Comparison of ENCODE assay signal across 12 mouse cellular contexts in genomic region chrX:57692506-57692905, GRCm38 (mm10).
DNase-seq lines count a peak whose midpoint lies in the region; ATAC-seq and TF ChIP-seq lines count a peak whose summit lies in the region.
"Had no signal": no experiment of that assay in that cellular context is flagged by ENCODE, and none has a peak within 500 bp of the region (broad histone marks: within the 10 kb centered on the region; RNA-seq: fewer than 3 reads in every experiment).

No protein-coding gene starts in this region.

- DNase-seq in urinary bladder, postnatal 14 days (ENCODE audit: low spot score): peak; percentile 2
- no peak for DNase-seq in urinary bladder, postnatal 10 days (ENCODE audit: low spot score)
- DNase-seq in forebrain, embryonic 11.5 days (ENCODE audit: low spot score): no peak
- DNase-seq in lung, adult 18-20 months: no peak
- DNase-seq in cerebellum, adult 2 months: no peak
- no peak for DNase-seq in adipocyte (ENCODE audit: low spot score)
- DNase-seq in heart, adult 9 months (ENCODE audit: low spot score in 2 of 2): no peak

- no peak overlapping the region for H3K9ac ChIP-seq in forebrain, embryonic 11.5 days (ENCODE audit: low read length)
- H3K9ac ChIP-seq in hindbrain, embryonic 16.5 days (ENCODE audit: low read depth, low read length): no peak overlapping the region
- H3K9ac ChIP-seq: heart, embryonic 15.5 days; intestine, embryonic 15.5 days; liver, embryonic 15.5 days had no signal

- H3K9me3 ChIP-seq in forebrain, embryonic 11.5 days (ENCODE audit: control insufficient read depth, low read length): no peaks in the 10 kb centered on the region
- H3K9me3 ChIP-seq in hindbrain, embryonic 16.5 days (ENCODE audit: control insufficient read depth, low read length): no peaks in the 10 kb centered on the region
- H3K9me3 ChIP-seq: heart, embryonic 15.5 days; intestine, embryonic 15.5 days; liver, embryonic 15.5 days had no signal

- H3K36me3 ChIP-seq in forebrain, embryonic 11.5 days (ENCODE audit: control insufficient read depth, insufficient read depth, low read length): no peaks in the 10 kb centered on the region
- H3K36me3 ChIP-seq in hindbrain, embryonic 16.5 days (ENCODE audit: control insufficient read depth, insufficient read depth, low read length): no peaks in the 10 kb centered on the region
- H3K36me3 ChIP-seq: heart, embryonic 15.5 days; intestine, embryonic 15.5 days; liver, embryonic 15.5 days had no signal

- peak; percentile 82 for ATAC-seq in forebrain, embryonic 11.5 days (replicated peaks; ENCODE audit: low FRiP score)
- peak; percentile 56; the same call in 1 of the 2 replicates for ATAC-seq in hindbrain, embryonic 16.5 days
- ATAC-seq: intestine, embryonic 15.5 days had no signal

- no peaks in the 10 kb centered on the region for H3K27me3 ChIP-seq in forebrain, embryonic 11.5 days (ENCODE audit: control insufficient read depth, insufficient read depth, low read length)
- no peaks in the 10 kb centered on the region for H3K27me3 ChIP-seq in hindbrain, embryonic 16.5 days (replicated peaks; ENCODE audit: control insufficient read depth, insufficient read depth, low read length)
- H3K27me3 ChIP-seq in cerebellum, adult 2 months (ENCODE audit: control insufficient read depth, insufficient read depth, low read length): no peaks in the 10 kb centered on the region
- H3K27me3 ChIP-seq: heart, embryonic 15.5 days; intestine, embryonic 15.5 days; liver, embryonic 15.5 days had no signal

- H3K4me2 ChIP-seq in forebrain, embryonic 11.5 days (ENCODE audit: low read depth, low read length, severe bottlenecking): no peak overlapping the region
- H3K4me2 ChIP-seq in hindbrain, embryonic 16.5 days (ENCODE audit: low read length): no peak overlapping the region
- H3K4me2 ChIP-seq: heart, embryonic 15.5 days; intestine, embryonic 15.5 days; liver, embryonic 15.5 days had no signal

- TF ChIP-seq POLR2A in cerebellum, adult 2 months (IDR thresholded peaks at IDR 0.05; ENCODE audit: borderline replicate concordance, insufficient read depth, low read length): no peak

- WGBS in forebrain, embryonic 11.5 days: 20% methylated on average over 1 of the region's 1 CpGs
- WGBS in hindbrain, embryonic 16.5 days: 13% methylated on average over 1 of the region's 1 CpGs
- 16% methylated on average over 1 of the region's 1 CpGs for WGBS in cerebellum, adult 2 months

- no peak for TF ChIP-seq CTCF in cerebellum, adult 2 months (IDR thresholded peaks at IDR 0.05; ENCODE audit: borderline replicate concordance, insufficient read depth, low read depth, low read length)

- no peak overlapping the region for H3K4me3 ChIP-seq in forebrain, embryonic 11.5 days (ENCODE audit: low read depth, low read length)
- no peak overlapping the region for H3K4me3 ChIP-seq in hindbrain, embryonic 16.5 days (ENCODE audit: low read length)
- no peak overlapping the region for H3K4me3 ChIP-seq in cerebellum, adult 2 months (replicated peaks; ENCODE audit: insufficient read depth, low read depth, low read length)
- H3K4me3 ChIP-seq: heart, embryonic 15.5 days; intestine, embryonic 15.5 days; liver, embryonic 15.5 days had no signal

- H3K27ac ChIP-seq in forebrain, embryonic 11.5 days (ENCODE audit: low read depth, low read length): peak overlapping the region; percentile 54
- H3K27ac ChIP-seq in hindbrain, embryonic 16.5 days (ENCODE audit: low read depth, low read length): no peak overlapping the region
- H3K27ac ChIP-seq in cerebellum, adult 2 months (ENCODE audit: insufficient read depth, low read length): no peak overlapping the region
- H3K27ac ChIP-seq: heart, embryonic 15.5 days; intestine, embryonic 15.5 days; liver, embryonic 15.5 days; macrophage had no signal

- no peaks in the 10 kb centered on the region for H3K4me1 ChIP-seq in forebrain, embryonic 11.5 days (replicated peaks; ENCODE audit: control insufficient read depth, insufficient read depth, low read length)
- H3K4me1 ChIP-seq in hindbrain, embryonic 16.5 days (ENCODE audit: control insufficient read depth, insufficient read depth, low read depth, low read length): no peaks in the 10 kb centered on the region
- no peaks in the 10 kb centered on the region for H3K4me1 ChIP-seq in cerebellum, adult 2 months (ENCODE audit: control insufficient read depth, insufficient read depth, low read length)
- H3K4me1 ChIP-seq: heart, embryonic 15.5 days; intestine, embryonic 15.5 days; liver, embryonic 15.5 days had no signal
